Mouse (Mus musculus): ENCODE measurements around the gene Lamb3.

Lamb3 gene

DNA sequence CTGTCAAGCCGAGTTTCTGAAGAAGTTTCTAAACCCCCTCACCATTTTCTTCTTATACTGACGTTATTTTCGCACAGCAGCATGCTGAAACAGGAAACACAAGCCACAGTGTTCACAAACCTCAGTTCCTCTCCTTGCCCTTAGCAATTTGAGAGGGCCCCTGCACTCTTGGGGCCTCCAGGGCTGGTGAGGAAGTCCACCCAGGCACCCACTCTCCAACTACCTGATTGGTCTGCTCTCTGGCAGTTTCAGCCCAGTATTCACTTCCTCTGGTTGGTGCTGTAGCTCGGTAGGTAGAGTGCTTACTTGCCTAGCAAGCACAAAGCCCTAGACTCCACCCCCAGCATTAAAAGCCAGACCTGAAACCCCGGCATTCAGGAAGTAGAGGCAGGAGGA lies 6.1 kb upstream of the Lamb3 start, which contains the start of gene Traf3ip3:
Traf3ip3 (minus strand) TSS at position 321 of the 396 bp plus-strand sequence.
- no peak for DNase-seq (ENCODE audit: extremely low spot score)

DNA sequence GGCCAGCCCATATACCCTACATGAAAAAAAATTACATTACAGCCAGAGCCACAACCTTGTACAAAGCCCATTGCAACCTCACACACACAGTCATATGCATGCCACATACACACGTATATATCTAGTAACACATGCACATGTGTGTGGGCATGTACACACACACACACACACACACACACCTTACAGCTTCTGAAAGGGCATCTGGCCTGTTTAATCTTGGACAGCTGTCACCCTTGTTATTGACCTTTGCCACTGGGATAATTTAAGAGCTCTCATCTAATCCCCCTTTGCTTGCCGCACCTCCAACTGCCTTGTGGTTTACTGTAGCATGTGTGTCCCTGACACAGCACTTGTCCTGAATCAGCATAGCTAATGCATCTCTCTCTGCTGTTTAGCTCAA lies 3.7 kb upstream of the Lamb3 start:
- no peak for DNase-seq (ENCODE audit: extremely low spot score)

DNA sequence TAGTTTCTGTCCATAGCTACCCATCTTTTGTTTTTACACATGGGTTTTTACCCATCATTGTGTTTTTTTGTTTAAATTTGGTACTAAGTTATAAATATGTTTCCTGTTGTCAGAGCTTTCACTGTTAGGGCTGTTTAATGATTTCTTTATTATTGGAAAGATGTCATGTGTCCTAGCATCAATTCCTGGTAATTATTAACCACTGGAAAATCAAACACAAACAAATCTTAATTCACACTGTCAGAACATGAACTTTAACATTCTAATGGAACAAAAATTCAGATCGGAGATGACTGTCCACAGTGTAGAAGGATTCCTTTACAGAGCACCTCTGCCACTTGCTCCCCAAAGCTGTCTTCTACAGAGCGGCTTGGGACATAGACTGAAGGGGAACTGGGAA lies 2.1 kb upstream of the Lamb3 start:
- no peak for DNase-seq (ENCODE audit: extremely low spot score)

DNA sequence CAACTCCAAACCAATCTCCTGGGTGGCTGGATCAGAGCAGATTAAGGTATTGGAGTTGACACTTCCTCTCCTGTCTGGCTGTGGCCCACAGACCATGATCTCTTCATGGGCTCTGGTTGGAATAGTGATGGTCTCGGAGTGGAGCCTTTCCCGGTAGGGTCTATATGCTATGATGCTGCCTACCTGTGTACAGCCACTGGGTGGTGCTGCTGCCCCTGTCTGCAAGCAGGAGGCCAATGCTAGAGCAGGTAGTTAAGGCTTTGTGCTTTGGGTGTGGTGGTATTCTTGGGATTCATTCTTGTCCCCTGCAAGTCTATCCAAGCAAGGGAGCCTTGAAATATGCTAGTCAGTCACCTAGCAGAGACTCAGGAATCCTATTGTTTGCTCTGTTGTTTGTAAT lies 679 bp downstream of the Lamb3 start:
- DNase-seq (ENCODE audit: extremely low spot score) = peak; percentile 30

DNA sequence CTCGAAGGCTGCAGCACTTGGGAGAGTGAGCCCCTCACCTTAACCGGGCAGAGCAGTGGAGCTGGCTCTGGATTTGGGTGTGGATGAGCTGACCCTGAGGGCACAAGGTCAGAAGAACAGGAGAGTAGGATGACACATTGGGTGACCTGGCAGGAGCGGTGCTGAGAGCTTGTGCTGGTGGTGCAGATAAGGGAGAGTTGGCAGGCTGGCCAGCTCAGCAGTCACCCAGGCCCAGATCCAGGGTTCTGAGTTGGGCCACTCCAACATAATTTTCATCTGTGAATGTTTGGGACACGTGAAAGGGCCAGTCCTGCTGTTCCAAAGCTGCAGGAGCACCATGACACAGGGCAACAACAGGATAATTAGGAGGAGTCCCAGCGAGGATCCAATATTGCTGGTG lies 3.9 kb downstream of the Lamb3 start:
- DNase-seq (ENCODE audit: extremely low spot score) = no peak

DNA sequence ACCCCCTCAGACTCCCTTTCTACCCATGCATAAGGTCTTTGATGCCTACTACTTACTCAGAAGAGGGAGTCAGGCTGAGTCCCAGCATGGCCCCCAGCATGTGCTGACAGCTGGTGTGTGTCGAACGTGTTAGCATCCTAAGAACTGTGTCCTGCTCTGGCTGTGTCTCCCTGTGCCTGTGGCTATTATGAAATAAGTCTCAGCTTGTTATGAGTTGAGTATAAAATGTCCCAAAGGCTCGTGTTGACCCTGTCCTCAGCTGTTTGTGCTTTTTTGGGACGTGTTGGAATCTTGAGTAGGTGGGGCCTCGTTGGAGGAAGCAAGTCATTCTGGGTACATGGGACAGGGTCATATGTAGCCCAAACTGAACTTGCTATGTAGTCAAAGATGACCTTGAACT lies 6.6 kb downstream of the Lamb3 start:
- no peak for DNase-seq (ENCODE audit: extremely low spot score)

DNA sequence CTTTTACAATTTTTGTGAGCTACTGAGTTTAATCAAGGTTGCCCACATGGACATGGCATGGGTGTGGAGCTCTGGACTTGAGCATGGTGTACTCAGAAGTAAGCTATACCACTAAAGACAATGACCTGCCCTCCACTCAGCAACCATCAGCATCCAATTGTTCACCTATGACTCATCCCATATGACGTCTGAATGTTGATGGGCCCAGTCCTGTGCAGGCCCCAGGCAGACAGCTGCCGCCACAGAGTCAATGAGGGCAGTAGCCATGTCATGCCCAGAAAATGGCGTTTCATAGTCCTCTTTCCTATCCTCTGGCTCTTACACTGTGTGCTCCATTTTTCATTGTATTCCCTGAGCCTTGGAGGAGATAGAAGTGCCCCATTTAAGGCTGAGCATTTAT lies 8.5 kb downstream of the Lamb3 start:
- no peak for DNase-seq (ENCODE audit: extremely low spot score)

DNA sequence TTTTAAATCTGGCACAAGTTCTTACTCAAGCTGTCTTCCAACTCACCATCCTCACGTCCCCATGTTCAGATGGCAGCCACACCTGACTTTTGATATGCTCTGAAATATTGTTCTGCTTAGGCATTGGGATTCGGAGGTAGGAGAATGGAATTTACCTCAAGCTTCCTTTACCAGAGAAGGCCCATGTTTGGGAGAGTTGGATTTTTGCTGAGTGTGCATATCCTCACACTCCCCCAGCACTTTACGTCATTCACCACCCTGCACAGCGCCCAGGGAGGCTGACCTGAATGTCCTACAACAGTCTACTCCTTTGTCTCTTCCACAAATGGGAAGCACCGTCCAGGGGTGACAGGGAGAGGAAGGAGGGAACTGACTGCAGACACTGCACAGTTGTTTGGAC lies 12.9 kb downstream of the Lamb3 start:
- DNase-seq (ENCODE audit: extremely low spot score) = no peak

DNA sequence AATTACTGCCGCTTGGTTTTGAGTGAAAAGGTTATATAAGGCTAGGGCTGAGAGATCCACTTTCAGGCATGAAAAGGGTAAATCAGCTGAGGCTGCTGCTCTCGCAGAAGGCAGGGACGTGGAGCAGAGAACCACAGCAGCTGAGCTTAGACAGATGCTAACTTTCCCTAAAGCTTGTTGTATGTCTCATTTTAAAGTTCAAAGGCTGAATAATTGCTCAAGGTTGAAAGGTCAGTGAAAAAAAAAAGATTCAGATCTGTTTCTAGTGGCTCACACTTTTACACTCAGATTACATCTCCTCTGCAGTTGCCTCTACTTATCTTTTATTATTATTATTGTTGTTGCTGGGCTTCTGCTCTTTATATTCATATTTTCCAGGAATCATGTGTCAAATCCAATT lies 18.0 kb downstream of the Lamb3 start:
- no peak for DNase-seq (ENCODE audit: extremely low spot score)

DNA sequence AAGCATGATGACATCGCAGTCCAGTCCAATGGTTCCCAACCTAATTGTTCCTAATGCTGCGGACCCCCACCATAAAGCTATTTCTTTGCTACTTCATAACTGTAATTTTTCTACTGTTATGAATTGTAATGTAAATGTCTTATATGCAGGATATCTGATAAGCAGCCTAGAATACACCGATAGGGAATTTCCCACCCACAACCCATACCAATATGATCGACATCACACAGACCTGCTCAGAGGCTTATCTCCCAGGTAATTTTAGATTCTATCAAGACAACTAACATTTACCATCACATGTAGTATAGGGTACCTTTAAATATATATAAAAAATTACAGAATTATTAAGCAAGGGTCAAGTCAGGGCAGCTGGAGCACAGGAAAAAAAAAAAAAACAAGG lies 18.6 kb downstream of the Lamb3 start:
- DNase-seq (ENCODE audit: extremely low spot score) = no peak

DNA sequence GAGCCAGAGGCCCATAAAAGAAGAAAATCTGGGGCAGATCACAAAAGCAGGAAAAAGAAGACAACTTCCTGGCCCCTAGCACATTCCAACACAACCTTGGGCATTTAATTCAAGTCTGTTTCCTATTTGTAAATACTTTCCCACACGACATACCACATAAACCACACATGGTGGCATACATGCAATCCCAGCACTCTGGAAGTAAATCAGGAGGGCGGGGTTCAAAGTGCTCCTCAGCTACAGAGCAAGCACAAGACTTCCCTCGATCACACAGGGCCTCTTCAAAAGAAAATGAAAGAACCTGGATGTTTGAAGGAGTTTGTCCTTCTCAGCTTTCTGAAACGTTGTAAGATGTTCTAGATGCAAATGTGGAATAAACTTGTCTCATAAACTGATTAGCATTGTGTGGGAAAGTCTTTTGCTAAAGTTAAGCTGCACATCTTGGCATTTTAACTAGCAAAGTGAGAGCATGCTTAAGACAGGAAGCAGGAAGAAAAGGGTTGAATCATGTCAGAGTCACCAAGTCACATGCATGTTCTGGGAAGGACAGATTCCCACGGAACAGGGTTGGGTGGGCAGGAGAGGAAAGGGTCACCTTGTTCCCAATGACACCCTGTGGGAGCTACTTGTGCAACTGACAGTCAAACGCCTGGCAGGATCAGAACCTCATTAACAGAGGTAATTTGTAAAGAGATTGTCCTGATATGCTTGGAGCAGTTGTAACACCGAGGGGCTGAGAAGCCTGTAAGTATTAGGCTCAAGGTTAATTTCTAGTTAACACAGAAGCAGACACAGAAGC lies 19.4 kb downstream of the Lamb3 start:
- DNase-seq (ENCODE audit: extremely low spot score) = no peak

DNA sequence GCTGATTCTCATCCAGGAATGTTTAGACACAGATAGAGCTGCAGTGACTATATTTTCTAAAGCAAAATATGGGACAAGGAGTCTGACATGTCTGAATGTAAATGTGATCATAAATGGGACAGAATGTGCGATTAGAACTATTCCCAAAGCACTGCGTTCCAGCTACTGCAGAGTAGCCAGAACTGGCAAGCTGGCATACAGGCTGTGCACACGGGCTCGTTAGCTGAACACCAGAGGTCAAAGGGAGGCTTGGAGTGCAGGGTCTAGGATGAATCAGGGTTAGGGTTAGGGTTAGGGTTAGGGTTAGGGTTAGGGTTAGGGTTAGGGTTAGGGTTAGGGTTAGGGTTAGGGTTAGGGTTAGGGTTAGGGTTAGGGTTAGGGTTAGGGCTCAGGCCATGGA lies 20.0 kb downstream of the Lamb3 start:
- DNase-seq (ENCODE audit: extremely low spot score) = no peak

DNA sequence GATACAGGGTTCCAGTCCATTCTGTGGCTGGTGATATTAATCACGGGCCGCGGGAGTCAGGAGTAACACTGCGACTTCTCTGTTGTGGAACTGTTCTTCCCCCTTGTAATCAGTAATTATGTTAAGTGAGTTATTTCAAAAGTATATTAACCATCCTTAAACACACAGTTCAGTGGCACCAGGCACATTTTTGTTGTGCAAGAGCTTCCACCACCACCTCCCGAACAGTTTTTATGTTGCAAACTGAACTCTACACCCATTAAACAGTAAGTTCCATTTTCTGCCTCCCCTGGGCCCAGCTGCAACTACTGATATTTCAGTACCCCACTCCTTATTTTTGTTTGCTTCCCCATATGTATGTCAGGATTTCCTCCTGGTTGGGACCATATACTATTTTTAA lies 22.1 kb downstream of the Lamb3 start:
- no peak for DNase-seq (ENCODE audit: extremely low spot score)

DNA sequence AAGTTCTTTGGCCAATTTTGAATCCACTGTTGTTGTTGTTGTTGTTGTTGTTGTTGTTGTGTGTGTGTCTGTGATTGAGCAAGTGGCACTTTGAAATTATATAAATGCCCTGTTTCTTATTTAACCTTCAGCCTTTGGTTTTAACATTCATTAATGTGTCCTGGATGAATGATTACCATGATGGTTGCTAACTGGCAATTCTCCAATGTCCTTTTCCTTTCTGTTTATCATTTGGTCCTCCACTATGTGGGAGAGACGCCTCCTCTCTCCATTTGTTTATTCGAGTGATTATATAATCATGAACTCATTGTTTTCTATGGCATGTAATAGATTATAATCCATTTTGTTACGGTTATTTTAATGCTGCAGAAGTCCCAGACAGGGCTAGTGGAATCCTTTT lies 23.0 kb downstream of the Lamb3 start:
- no peak for DNase-seq (ENCODE audit: extremely low spot score)

DNA sequence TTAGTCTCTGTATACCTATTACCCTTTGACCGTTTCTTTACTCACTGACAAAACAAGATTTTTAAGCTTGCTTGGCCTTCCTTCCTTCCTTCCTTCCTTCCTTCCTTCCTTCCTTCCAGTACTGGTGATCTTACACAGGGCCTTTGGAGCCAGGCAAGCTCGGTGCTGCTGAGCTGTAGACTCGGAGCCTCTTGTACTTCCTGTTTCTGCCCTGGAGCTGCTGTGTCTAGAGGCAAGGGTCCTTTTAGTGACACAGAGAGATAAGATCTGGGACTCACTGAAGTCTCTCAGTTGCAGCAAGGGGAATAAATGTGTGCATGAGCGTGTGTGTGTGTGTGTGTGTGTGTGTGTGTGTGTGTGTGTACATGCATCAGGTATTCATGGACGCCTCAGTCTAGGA lies 23.4 kb downstream of the Lamb3 start:
- DNase-seq (ENCODE audit: extremely low spot score) = no peak

DNA sequence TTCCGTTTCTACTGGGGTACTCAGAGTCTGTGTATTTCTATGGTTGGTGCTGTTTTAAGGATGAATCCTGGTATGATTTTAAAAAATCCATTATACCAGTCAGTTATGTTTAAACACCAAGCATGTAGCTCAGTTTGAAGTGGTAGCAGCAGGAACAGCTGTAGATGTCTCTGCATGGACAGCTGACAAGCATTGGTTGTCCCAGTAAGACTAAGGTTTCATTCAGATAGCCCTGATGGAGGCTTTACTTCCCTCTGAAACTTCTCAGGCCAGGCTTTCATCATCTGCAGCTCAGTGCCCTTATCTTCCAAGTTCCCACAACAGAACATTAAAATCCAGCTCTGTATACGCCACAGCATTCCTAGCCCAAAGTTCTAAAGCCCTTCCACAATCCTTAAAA lies 25.2 kb downstream of the Lamb3 start:
- DNase-seq (ENCODE audit: extremely low spot score) = no peak

DNA sequence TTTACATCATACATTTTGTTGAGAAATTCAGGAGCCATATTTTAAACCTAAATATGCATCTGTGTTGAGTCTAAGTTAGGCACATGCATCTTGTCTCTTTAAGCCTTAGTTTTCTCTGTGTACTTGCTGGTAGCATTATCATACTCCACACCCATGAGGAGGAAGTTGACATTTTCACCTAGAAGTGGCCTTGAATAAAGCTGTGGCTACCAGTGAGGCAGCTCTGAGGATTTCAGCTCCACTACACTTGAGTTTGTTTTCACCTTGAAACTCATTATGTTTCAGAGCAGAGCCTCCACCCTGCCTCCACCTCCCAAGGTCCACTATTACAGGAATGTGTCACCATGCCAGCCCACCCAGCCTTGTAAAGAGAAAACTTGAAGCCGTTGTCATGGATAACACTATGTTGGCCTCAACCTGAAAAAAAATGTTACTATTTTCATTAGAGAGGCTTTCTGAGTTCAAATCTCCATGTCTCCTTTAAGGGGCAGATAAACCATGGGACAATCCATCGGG lies 26.7 kb downstream of the Lamb3 start:
- no peak for DNase-seq (ENCODE audit: extremely low spot score)

DNA sequence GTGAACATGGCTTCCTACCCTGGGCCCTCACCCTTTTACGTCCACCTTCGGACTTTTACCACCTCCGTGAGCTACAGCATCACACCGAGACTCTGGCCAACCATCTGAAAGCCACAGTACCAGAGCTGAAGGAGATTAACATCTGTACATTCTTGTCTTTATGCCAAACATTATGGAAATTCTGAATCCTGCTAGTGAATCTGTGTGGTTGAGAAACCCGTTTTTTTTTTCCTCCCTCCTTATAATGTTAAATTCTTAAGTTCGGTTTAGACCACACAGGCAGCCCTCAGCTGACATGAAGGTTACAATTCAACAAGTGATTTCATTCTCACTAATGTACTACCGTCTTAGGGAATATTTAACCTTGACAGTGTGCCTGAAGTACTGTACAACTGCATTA lies 27.4 kb downstream of the Lamb3 start:
- no peak for DNase-seq (ENCODE audit: extremely low spot score)

DNA sequence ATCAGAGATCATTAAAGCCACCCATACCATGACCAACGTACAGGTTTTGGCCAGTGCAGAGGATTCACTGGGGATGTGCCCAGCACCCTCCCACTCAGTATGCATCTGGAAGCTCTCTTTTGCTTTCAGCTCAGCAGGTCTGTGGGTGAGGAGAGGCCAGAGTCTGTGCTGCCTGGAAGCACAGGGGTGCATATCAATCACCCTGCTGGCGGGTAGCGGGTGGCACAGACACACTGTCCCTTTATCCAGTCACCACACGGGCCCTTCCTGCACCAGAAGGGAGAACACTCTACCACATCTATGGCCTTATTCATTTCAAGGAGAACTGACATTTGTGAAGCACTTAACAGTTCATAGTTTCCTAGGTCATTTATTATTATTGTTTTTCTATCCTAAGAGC lies 30.9 kb downstream of the Lamb3 start:
- DNase-seq (ENCODE audit: extremely low spot score) = no peak

DNA sequence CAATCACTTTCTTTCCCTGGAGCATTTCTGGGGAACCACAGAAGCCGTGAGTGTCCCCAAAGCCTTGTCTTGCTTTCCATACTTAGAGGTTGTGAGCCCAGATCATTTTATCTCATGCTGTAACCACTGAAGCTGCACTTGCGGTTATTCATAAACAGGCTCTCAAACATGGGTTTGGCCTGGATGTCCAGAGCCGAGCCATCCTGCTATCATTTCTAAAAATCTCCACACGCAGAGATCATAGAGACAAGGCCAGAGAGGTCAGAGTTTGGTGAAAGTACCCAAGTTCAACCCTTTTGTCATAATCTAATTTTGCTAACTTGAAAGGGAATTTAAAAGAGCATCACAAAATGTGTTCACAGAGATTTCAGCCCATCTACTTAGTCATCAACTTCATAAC lies 33.9 kb downstream of the Lamb3 start:
- DNase-seq (ENCODE audit: extremely low spot score) = no peak

DNA sequence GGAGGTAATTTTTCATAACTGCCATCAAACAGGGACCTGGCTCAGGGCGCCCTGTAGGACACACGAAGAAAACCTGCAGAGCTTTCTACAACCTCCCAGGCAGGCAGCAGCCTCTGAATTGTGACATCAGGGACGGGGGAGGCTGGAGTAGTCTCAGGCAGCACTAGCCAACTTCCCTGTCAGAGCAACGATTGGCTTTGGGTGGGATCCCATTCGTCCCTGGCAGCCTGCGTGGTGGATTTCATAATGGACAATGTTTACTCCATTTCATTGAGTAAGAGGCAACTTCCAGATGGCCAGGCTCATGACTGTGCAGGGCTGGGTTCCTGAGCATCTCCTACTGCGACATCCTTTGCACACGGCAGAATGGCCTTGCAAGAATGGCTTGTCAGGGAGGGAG lies 34.7 kb downstream of the Lamb3 start:
- DNase-seq (ENCODE audit: extremely low spot score) = no peak

DNA sequence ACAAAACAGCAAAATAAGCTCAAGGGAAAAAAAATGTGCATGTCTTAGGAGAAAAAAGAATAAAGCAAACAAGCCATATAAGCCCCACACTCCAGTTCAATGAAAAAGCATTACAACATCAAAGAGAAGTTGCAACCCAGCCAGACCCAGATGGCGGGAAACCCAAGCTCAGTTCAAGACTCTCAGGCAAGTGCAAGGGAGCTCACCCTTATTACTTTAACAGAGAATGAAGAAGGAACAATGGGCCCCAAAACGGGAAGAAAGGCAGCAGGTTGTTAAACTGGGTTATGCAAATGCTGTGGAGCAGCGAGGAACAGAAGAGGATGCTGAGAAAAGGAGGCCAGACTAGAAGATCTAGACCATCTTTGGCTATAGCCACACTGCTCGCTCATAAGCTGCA lies 35.4 kb downstream of the Lamb3 start:
- DNase-seq (ENCODE audit: extremely low spot score) = no peak

DNA sequence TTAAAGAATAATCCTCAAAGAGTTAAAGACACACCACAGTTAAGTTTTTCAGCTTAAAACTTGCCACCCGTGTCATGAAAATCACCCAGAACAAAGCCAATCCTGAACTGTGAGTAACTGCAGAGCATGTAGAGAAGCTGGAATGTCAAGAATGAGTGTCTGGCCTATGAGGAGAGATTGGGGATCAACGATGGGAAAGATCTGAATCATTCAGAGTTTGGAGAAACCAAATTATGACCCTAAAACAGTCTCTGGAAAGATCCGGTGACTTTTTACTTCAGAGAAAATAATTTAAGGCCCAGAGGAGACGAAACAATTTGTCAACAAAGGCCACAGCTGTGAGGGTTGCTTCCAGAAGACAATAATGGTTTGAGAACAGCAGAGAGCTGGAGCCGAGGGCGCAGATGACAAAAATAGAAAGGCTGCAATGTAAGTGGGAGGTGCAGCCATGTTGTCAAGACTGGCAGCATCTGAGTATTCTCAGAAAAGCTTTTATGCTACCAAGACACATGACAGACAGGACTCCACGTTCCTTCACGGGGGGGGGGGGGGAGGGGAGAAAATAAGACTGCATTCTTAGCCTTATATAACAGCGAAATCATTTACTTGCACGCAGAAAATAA lies 36.2 kb downstream of the Lamb3 start:
- DNase-seq (ENCODE audit: extremely low spot score) = no peak

DNA sequence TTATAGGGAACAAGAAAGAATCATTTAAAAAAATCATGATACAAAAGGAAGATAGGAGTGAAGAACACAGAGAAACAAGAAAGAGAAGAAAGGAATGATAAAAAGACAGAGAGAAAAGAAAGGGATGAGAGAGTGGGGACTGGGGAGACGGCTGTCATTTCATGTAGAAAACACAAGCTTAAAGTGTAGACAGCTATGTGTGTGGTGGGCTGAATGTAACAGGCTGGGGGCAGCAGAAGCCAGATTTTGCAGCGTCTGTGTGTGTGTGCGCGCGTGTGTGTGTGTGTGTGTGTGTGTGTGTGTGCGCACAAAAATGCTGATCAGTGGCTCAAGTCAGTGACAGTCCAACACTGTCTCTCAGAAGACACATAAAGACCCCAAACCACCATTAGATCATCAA lies 36.7 kb downstream of the Lamb3 start:
- DNase-seq (ENCODE audit: extremely low spot score) = no peak
